Mouse (Mus musculus): ENCODE measurements around the gene Amz2. TPM values are rescaled to one million over a fixed set of nuclear protein-coding genes. Genes with fewer than 3 reads are reported as not detected.

Amz2 gene
- polyA plus RNA-seq, 2 experiments, result 12.6 to 13.1 TPM

- Histone ChIP-seq H3K27ac (peak overlapping the region; percentile 89), H3K9me3 (ENCODE audit: control insufficient read depth, low read length) (no peaks in the 10 kb centered on the region), H3K9ac (replicated peaks) (peak overlapping the region; percentile 99), H3K4me2 (ENCODE audit: low read depth) (peak overlapping the region; percentile 86), H3K4me1 (replicated peaks; ENCODE audit: control insufficient read depth in 2 of 2, insufficient read depth in 2 of 2, low read length in 1 of 2) (peaks cover 23 to 35% of the 10 kb centered on the region in 2 experiments), H3K36me3 (replicated peaks; ENCODE audit: control insufficient read depth, insufficient read depth, low read depth) (no peaks in the 10 kb centered on the region; the same call in 1 of the 2 replicates), H3K4me3 (ENCODE audit: insufficient read depth in 1 of 2, low read depth in 2 of 2, low read length in 2 of 2) (peak overlapping the region; percentile 69 to 94), H3K27me3 (ENCODE audit: control insufficient read depth, insufficient read depth, low read length) (no peaks in the 10 kb centered on the region)
- ATAC-seq (ENCODE audit: insufficient read depth) (no peak), DNase-seq (ENCODE audit: low read depth in 3 of 3, low spot score in 3 of 3) (no peak)
- TF ChIP-seq CTCF (IDR thresholded peaks at IDR 0.05; ENCODE audit: low read depth), result no peak; the same call in none of the 2 replicates
- TF ChIP-seq EP300 (IDR thresholded peaks at IDR 0.05; ENCODE audit: low read depth), result no peak
- WGBS (ENCODE audit: insufficient replicate concordance), result 5% methylated on average over 14 of the region's 14 CpGs
Observed at GRCm38 (mm10) chr11:109474086-109474742, 48.5 kb downstream of the Amz2 start.

- H3K9me3 ChIP-seq (ENCODE audit: control insufficient read depth, low read length), result no peaks in the 10 kb centered on the region
- H3K4me2 ChIP-seq (ENCODE audit: low read depth), result peak overlapping the region; percentile 86
- no peaks in the 10 kb centered on the region for H3K27me3 ChIP-seq (ENCODE audit: control insufficient read depth, insufficient read depth, low read length)
- no peak overlapping the region for H3K9ac ChIP-seq (replicated peaks)
- no peak for TF ChIP-seq EP300 (IDR thresholded peaks at IDR 0.05; ENCODE audit: low read depth)
- TF ChIP-seq CTCF (IDR thresholded peaks at IDR 0.05; ENCODE audit: low read depth), result no peak
- no peak for ATAC-seq (ENCODE audit: insufficient read depth)
- DNase-seq (ENCODE audit: low read depth in 3 of 3, low spot score in 3 of 3), result no peak
- H3K4me3 ChIP-seq (ENCODE audit: insufficient read depth in 1 of 2, low read depth in 2 of 2, low read length in 2 of 2), result no peak overlapping the region
- H3K27ac ChIP-seq, result no peak overlapping the region; the same call in 1 of the 2 replicates
- H3K36me3 ChIP-seq (replicated peaks; ENCODE audit: control insufficient read depth, insufficient read depth, low read depth), result no peaks in the 10 kb centered on the region; the same call in 1 of the 2 replicates
- 70% methylated on average over 13 of the region's 13 CpGs for WGBS (ENCODE audit: insufficient replicate concordance)
- peaks cover 17 to 31% of the 10 kb centered on the region in 2 experiments for H3K4me1 ChIP-seq (replicated peaks; ENCODE audit: control insufficient read depth in 2 of 2, insufficient read depth in 2 of 2, low read length in 1 of 2)
Observed at GRCm38 (mm10) chr11:109474836-109475235, 49.1 kb downstream of the Amz2 start.

DNA sequence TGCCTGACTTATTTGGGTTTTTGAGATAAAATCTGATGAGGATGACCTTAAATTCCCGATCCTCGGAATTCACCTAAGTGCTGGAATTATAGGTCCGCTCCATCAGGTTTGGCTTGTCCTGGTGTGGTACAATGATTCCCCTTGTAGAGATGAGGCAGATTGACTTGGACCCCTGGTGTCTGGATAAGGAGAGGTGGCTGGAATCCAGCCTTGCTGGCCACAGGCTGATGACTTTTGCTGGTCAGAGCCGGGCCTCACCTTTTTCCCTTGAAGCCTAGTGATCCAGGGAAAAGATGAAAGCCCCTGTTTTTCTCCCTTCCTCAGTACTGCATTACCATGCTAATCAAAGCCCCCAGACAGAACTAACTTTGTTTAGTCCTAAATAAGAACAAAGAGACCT, 50.0 kb downstream of the Amz2 start:
- no peak for DNase-seq (ENCODE audit: low read depth in 3 of 3, low spot score in 3 of 3)
- H3K27me3 ChIP-seq (ENCODE audit: control insufficient read depth, insufficient read depth, low read length), result no peaks in the 10 kb centered on the region
- no peak overlapping the region for H3K4me2 ChIP-seq (ENCODE audit: low read depth)
- ATAC-seq (ENCODE audit: insufficient read depth), result no peak
- H3K9me3 ChIP-seq (ENCODE audit: control insufficient read depth, low read length), result no peaks in the 10 kb centered on the region
- 87% methylated on average over 4 of the region's 4 CpGs for WGBS (ENCODE audit: insufficient replicate concordance)
- H3K4me1 ChIP-seq (replicated peaks; ENCODE audit: control insufficient read depth in 2 of 2, insufficient read depth in 2 of 2, low read length in 1 of 2), result peaks cover 8 to 33% of the 10 kb centered on the region in 2 experiments; a peak in 3 of 4 replicates
- H3K27ac ChIP-seq, result no peak overlapping the region
- TF ChIP-seq EP300 (IDR thresholded peaks at IDR 0.05; ENCODE audit: low read depth) (no peak), CTCF (IDR thresholded peaks at IDR 0.05; ENCODE audit: low read depth) (no peak)
- H3K4me3 ChIP-seq (ENCODE audit: insufficient read depth in 1 of 2, low read depth in 2 of 2, low read length in 2 of 2), result no peak overlapping the region
- no peaks in the 10 kb centered on the region for H3K36me3 ChIP-seq (replicated peaks; ENCODE audit: control insufficient read depth, insufficient read depth, low read depth)
- H3K9ac ChIP-seq (replicated peaks), result no peak overlapping the region

DNA sequence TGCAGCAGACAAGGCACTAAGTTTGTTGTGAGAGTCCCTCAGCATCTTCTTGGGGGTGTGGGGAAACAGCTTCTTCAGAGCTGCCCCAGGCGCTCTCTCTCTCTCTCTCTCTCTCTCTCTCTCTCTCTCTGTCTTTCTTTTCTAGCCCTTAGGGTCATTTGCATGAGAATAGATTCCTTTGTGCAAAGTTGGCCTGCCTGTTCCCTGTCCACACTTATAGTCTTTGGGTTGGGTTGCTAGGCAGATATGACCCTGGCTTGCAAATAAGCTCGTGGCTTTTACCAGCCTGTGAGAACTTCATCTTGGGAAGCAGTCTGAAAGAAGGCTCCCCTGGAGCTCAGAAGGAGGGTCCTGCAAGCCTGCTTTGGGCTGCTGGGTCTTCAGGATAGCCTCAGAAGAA, 50.5 kb downstream of the Amz2 start:
- ATAC-seq (ENCODE audit: insufficient read depth) (no peak), DNase-seq (ENCODE audit: low read depth in 3 of 3, low spot score in 3 of 3) (no peak)
- Histone ChIP-seq H3K4me1 (replicated peaks; ENCODE audit: control insufficient read depth in 2 of 2, insufficient read depth in 2 of 2, low read length in 1 of 2) (peaks cover 8 to 31% of the 10 kb centered on the region in 2 experiments; a peak in 3 of 4 replicates), H3K27me3 (ENCODE audit: control insufficient read depth, insufficient read depth, low read length) (no peaks in the 10 kb centered on the region), H3K4me3 (ENCODE audit: insufficient read depth in 1 of 2, low read depth in 2 of 2, low read length in 2 of 2) (no peak overlapping the region), H3K36me3 (replicated peaks; ENCODE audit: control insufficient read depth, insufficient read depth, low read depth) (no peaks in the 10 kb centered on the region), H3K27ac (peak overlapping the region; percentile 16; the same call in 1 of the 2 replicates), H3K4me2 (ENCODE audit: low read depth) (no peak overlapping the region), H3K9me3 (ENCODE audit: control insufficient read depth, low read length) (no peaks in the 10 kb centered on the region), H3K9ac (replicated peaks) (no peak overlapping the region; the same call in 1 of the 2 replicates)
- TF ChIP-seq CTCF (IDR thresholded peaks at IDR 0.05; ENCODE audit: low read depth) (no peak), EP300 (IDR thresholded peaks at IDR 0.05; ENCODE audit: low read depth) (no peak)
- 47% methylated on average over 2 of the region's 2 CpGs for WGBS (ENCODE audit: insufficient replicate concordance)

- Histone ChIP-seq H3K4me1 (replicated peaks; ENCODE audit: control insufficient read depth in 2 of 2, insufficient read depth in 2 of 2, low read length in 1 of 2) (peaks cover 8 to 31% of the 10 kb centered on the region in 2 experiments; a peak in 3 of 4 replicates), H3K4me2 (ENCODE audit: low read depth) (no peak overlapping the region), H3K27me3 (ENCODE audit: control insufficient read depth, insufficient read depth, low read length) (no peaks in the 10 kb centered on the region), H3K9me3 (ENCODE audit: control insufficient read depth, low read length) (no peaks in the 10 kb centered on the region), H3K4me3 (ENCODE audit: insufficient read depth in 1 of 2, low read depth in 2 of 2, low read length in 2 of 2) (no peak overlapping the region), H3K36me3 (replicated peaks; ENCODE audit: control insufficient read depth, insufficient read depth, low read depth) (no peaks in the 10 kb centered on the region), H3K27ac (peak overlapping the region; percentile 16; the same call in 1 of the 2 replicates), H3K9ac (replicated peaks) (no peak overlapping the region; the same call in 1 of the 2 replicates)
- TF ChIP-seq EP300 (IDR thresholded peaks at IDR 0.05; ENCODE audit: low read depth) (0 out of 2 replicates have a peak, but pooled peaks have one; percentile 7), CTCF (IDR thresholded peaks at IDR 0.05; ENCODE audit: low read depth) (no peak)
- ATAC-seq (ENCODE audit: insufficient read depth) (no peak), DNase-seq (ENCODE audit: low read depth in 3 of 3, low spot score in 3 of 3) (no peak)
- WGBS (ENCODE audit: insufficient replicate concordance), result 18% methylated on average over 6 of the region's 6 CpGs
Observed at GRCm38 (mm10) chr11:109476653-109477052, 50.9 kb downstream of the Amz2 start.

All from liver, embryonic 14.5 days (tissue).